Comparison of ENCODE assay signal across 8 mouse cellular contexts in the genomic region with DNA sequence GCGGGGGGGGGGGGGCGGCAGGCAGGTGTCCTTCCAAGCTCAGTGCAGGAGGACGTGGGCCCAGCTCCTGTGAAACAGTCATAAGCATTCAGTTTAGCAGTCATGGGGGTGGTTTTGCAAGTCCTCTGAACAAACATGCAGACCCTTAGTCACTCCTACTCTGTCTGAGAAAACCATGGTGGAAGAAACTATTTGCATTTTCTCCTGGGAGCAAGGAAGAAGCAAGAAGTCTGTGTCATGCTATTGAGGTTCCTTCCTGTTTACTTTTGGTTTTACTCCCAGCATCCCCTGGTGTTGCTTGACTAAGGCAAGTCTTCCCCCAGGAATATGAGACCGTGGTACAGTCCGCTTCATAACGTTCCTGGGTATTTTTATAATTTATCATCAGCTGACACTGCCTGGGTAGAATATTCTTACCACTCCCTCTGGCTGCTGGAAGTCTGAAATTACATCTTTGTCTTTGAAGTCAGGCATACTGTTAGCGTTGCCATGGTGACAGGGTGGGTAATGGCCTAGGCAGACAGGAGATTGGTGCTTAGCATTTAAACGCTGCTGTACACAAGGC.
A peak's percentile ranks its signal among the peaks of the same experiment; 100 is the strongest.
DNase-seq lines count a peak whose midpoint lies in the region; ATAC-seq lines count a peak whose summit lies in the region.

No protein-coding gene starts in this region.

- DNase-seq in ES-CJ7 (ENCODE audit: low read depth, low spot score), result peak; percentile 75
- peak; percentile 41 for DNase-seq in adrenal gland, postnatal 25 days
- DNase-seq in forebrain, embryonic 14.5 days (ENCODE audit: low spot score), result peak; percentile 97
- DNase-seq in layer of hippocampus, adult 18-20 months (ENCODE audit: low spot score in 2 of 2), result peak; percentile 64 to 85
- no peak for DNase-seq in cerebellum, adult 18-20 months

- H3K27ac ChIP-seq in forebrain, embryonic 14.5 days (ENCODE audit: low read depth, low read length), result peak overlapping the region; percentile 55; the same call in 1 of the 2 replicates
- peak overlapping the region; percentile 60 for H3K27ac ChIP-seq in lung, embryonic 16.5 days (ENCODE audit: low read length)

- H3K4me1 ChIP-seq in forebrain, embryonic 14.5 days (ENCODE audit: control insufficient read depth, insufficient read depth, low read length), result peaks cover 31% of the 10 kb centered on the region
- H3K4me1 ChIP-seq in lung, embryonic 16.5 days (replicated peaks; ENCODE audit: control insufficient read depth, insufficient read depth, low read length), result peaks cover 23% of the 10 kb centered on the region

- no peak overlapping the region for H3K9ac ChIP-seq in forebrain, embryonic 14.5 days (ENCODE audit: low read length)
- H3K9ac ChIP-seq in lung, embryonic 16.5 days (ENCODE audit: low read length), result no peak overlapping the region

- H3K9me3 ChIP-seq in forebrain, embryonic 14.5 days (replicated peaks; ENCODE audit: control insufficient read depth, low read length), result no peaks in the 10 kb centered on the region
- no peaks in the 10 kb centered on the region for H3K9me3 ChIP-seq in lung, embryonic 16.5 days (ENCODE audit: control insufficient read depth, low read length)

- peak; percentile 92 for ATAC-seq in forebrain, embryonic 14.5 days
- ATAC-seq in hematopoietic stem cell, adult 5-6 weeks (replicated peaks in 1 of 2; ENCODE audit: insufficient read depth in 1 of 2, low FRiP score in 2 of 2, low TSS enrichment in 1 of 2, low read depth in 1 of 2, poor library complexity in 2 of 2, severe bottlenecking in 2 of 2), result peak; percentile 54 to 70
- peak; percentile 82 for ATAC-seq in lung, embryonic 16.5 days (ENCODE audit: low read depth)
- ATAC-seq in neutrophil, adult 5-6 weeks (ENCODE audit: extremely low read depth, insufficient number of reproducible peaks, low FRiP score, poor library complexity, severe bottlenecking), result peak; percentile 40; the same call in 1 of the 2 replicates

- H3K4me2 ChIP-seq in forebrain, embryonic 14.5 days (ENCODE audit: low read length), result peak overlapping the region; percentile 15
- H3K4me2 ChIP-seq in lung, embryonic 16.5 days (ENCODE audit: low read depth, low read length), result no peak overlapping the region; the same call in 1 of the 2 replicates

- H3K36me3 ChIP-seq in forebrain, embryonic 14.5 days (ENCODE audit: control insufficient read depth, insufficient read depth, low read length), result no peaks in the 10 kb centered on the region
- H3K36me3 ChIP-seq in lung, embryonic 16.5 days (ENCODE audit: control insufficient read depth, insufficient read depth, low read length), result no peaks in the 10 kb centered on the region

- no peaks in the 10 kb centered on the region for H3K27me3 ChIP-seq in forebrain, embryonic 14.5 days (replicated peaks; ENCODE audit: control insufficient read depth, insufficient read depth, low read length)
- no peaks in the 10 kb centered on the region for H3K27me3 ChIP-seq in lung, embryonic 16.5 days (ENCODE audit: control insufficient read depth, insufficient read depth, low read depth, low read length)

- 28% methylated on average over 8 of the region's 8 CpGs for WGBS in forebrain, embryonic 14.5 days
- 10% methylated on average over 8 of the region's 8 CpGs for WGBS in lung, embryonic 16.5 days

- H3K4me3 ChIP-seq in forebrain, embryonic 14.5 days (ENCODE audit: low read depth, low read length), result no peak overlapping the region
- no peak overlapping the region for H3K4me3 ChIP-seq in lung, embryonic 16.5 days (ENCODE audit: low read length)

Comparison
In these comparisons a context has a peak if more than half of its experiments do, and no peak if none do; other contexts are left out.
1. DNase-seq: peak in ES-CJ7 (single experiment), adrenal gland, postnatal 25 days (single experiment), forebrain, embryonic 14.5 days (single experiment) and layer of hippocampus, adult 18-20 months (2 of 2); none in cerebellum, adult 18-20 months (0 of 2).
2. ATAC-seq: peak in every context shown above with its lines; median percentile 92 in forebrain, embryonic 14.5 days; 82 in lung, embryonic 16.5 days; 62 in hematopoietic stem cell, adult 5-6 weeks; 40 in neutrophil, adult 5-6 weeks.